Mouse (Mus musculus) left cerebral cortex, adult 2 months (tissue): ENCODE data around the gene Lgi1. TPM values are rescaled to one million over a fixed set of nuclear protein-coding genes. Genes with fewer than 3 reads are reported as not detected.

Source experiments
- DNase-seq, 2 experiments: peaks; one replicate each; pipeline ENCODE4 v3.0.0; 2021 to 2022; ENCODE audit warnings: low spot score in 2 of 2, mixed read lengths in 1 of 2; ENCODE audit errors: extremely low spot score in 1 of 2
- H3K27ac ChIP-seq: fragments of 200-600 bp; 2 replicates; pipeline ENCODE4 v1.8.1; 2022
- H3K4me3 ChIP-seq: fragments of 200-600 bp; 2 replicates; pipeline ENCODE4 v1.8.1; 2022
- CTCF ChIP-seq: fragments of 200-600 bp; IDR thresholded peaks from 2 replicates; pipeline ENCODE4 v1.8.1; 2022; ENCODE audit warnings: antibody characterized with exemption, mild to moderate bottlenecking, moderate library complexity
- intact Hi-C: fragments of 180-260 bp; cut with DNase I; formaldehyde crosslinking; loops from one replicate; pipeline ENCODE4 v1.15.1; 2025
- long read RNA-seq, 2 experiments: library from polyadenylated mRNA; stranded (forward); transcript quantifications; one replicate each; pipeline ENCODE4 v2.0.0; 2021; ENCODE audit warnings: borderline mapping rate in 2 of 2
- total RNA-seq, 2 experiments: library from RNA; stranded (reverse); gene quantifications; 2 replicates each; pipeline ENCODE4 v1.2.3; 2021

The Lgi1 gene
- total RNA-seq, result 100 to 1,000 TPM; 133 to 144 TPM
- long read RNA-seq, experiment 1, full-length matches to known transcripts, result 138 of 169 reads
- long read RNA-seq, experiment 1, partial matches to known transcripts, result 10 of 169 reads
- long read RNA-seq, experiment 1, other reads (novel, unspliced or antisense), result 21 of 169 reads
- long read RNA-seq, experiment 2, full-length matches to known transcripts, result 73 of 94 reads
- long read RNA-seq, experiment 2, partial matches to known transcripts, result 12 of 94 reads
- long read RNA-seq, experiment 2, other reads (novel, unspliced or antisense), result 9 of 94 reads

DNA sequence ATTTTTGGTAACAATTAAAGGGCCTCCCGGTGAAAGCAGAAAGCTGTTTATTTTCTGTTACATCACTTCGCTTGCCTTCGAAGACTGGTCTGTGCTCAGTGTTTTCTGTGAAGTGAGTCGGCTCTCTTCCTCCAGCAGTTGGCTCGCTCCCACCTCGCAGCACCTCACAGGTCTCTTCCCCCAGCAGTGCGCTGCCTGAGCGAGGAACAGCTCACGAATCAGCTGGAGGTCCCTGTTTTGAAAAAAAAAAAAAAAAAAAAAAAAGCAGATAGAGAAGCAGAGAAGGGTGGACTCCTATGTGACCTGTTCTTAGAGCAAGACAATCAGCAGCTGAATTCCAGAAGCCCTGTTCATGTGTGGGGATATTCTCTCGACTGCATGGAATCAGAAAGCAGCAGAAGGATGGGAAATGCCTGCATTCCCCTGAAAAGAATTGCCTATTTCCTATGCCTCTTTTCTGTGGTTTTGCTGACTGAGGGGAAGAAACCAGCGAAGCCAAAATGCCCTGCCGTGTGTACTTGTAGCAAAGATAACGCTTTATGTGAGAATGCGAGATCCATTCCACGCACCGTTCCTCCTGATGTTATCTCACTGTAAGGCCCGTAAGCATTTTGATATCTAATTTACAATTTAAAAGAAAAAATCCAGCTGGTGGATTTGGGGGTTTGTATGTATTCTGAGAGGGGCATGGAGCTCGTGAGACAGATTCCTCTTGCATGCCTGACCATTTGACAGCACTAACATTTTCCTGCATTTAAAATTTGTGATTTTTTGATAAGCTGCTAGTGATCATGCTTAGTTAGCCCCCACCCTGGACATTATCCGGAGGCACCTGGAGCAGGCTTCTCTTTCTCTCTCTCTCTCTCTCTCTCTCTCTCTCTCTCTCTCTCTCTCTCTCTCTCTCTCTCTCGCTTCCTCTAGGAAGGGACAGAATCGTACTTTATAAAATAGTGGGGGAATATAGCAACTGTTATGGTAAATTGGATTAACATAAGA, at the start of gene Lgi1:
TSS of gene Lgi1 (plus strand) at position 32 of the 996 bp plus-strand sequence.
- H3K27ac ChIP-seq, result peak within 1 kb of the TSS; percentile 99
- peak within 1 kb of the TSS; percentile 52 for H3K4me3 ChIP-seq
- DNase-seq, result peak; percentile 57 to 61
- intact Hi-C loops, result loop anchor here (1.0 kb wide), 2 partner anchors 27 to 41 kb away; partner anchors contain the start of gene Fra10ac1
- TF ChIP-seq CTCF, result no peak

GRCm38 (mm10) chr19:38217696-38218095, 46.6 kb upstream of the Lgi1 start:
- no peak for DNase-seq
- H3K4me3 ChIP-seq, result no peak overlapping the region
- intact Hi-C loops, result no loop called here
- TF ChIP-seq CTCF, result no peak
- H3K27ac ChIP-seq, result no peak overlapping the region

- no peak for DNase-seq
- intact Hi-C loops, result loop anchor here (5.0 kb wide), 1 partner anchor 129 kb away; no protein-coding TSS in a partner anchor
Measured at GRCm38 (mm10) chr19:38223356-38223904, 40.9 kb upstream of the Lgi1 start.

DNA sequence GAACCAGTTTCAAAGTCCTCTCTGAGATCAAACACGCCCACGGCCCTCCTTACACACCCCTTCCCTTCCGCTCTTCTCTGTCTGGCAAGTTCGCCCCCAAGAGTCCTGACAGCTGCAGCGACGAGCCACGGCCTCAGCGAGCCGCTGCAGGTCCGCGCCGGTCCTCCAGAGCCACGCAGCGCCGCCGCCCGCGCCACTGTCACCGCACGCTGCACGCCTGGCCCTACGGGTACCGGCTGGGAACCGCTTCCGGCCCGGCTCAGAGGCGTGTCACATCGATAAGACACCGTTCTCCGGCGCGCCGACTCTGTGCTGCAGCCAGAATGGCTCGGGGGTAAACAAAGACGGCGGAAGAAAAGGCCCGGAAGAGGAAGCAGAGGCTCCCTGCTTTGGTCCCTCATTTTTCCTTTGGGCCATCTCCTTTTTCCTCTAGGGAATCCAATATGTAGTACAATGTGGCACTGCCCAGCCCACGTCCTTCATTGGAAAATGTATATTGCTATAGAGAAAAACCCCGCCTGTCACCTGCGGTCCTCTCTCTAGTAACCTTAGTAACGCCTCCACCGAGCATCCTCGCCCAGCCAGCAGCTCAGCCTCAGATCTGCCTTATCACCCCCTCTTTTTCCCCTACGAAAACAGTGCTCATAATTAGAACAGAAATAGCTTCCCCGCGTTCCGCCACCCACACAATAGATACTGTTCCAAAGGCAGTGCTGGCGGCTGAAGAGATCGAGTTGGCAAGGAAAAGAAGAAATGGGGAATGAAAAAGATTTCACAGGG, 40.2 kb upstream of the Lgi1 start, which contains the start of gene Fra10ac1:
TSS of gene Fra10ac1 (minus strand) at position 252 of the 780 bp plus-strand sequence.
- Histone ChIP-seq H3K27ac (peak within 1 kb of the TSS; percentile 89), H3K4me3 (peak within 1 kb of the TSS; percentile 55)
- intact Hi-C loops, result loop anchor here (1.0 to 5.0 kb wide), 4 partner anchors 14 to 128 kb away; partner anchors contain the start of gene Lgi1
- peak; percentile 95 to 96 for DNase-seq
- peak; percentile 63 for TF ChIP-seq CTCF

More at GRCm38 (mm10) chr19:38223356-38223904, 40.9 kb upstream of the Lgi1 start:
- Histone ChIP-seq H3K27ac (peak overlapping the region; percentile 89), H3K4me3 (peak overlapping the region; percentile 55)
- TF ChIP-seq CTCF, result no peak

GRCm38 (mm10) chr19:38224685-38225060, 39.7 kb upstream of the Lgi1 start:
- peak overlapping the region; percentile 89 for H3K27ac ChIP-seq
- DNase-seq, result peak; percentile 30 to 40
- intact Hi-C loops, result loop anchor here (1.0 to 5.0 kb wide), 4 partner anchors 14 to 128 kb away; partner anchors contain the start of gene Lgi1
- peak overlapping the region; percentile 55 for H3K4me3 ChIP-seq
- no peak for TF ChIP-seq CTCF

DNA sequence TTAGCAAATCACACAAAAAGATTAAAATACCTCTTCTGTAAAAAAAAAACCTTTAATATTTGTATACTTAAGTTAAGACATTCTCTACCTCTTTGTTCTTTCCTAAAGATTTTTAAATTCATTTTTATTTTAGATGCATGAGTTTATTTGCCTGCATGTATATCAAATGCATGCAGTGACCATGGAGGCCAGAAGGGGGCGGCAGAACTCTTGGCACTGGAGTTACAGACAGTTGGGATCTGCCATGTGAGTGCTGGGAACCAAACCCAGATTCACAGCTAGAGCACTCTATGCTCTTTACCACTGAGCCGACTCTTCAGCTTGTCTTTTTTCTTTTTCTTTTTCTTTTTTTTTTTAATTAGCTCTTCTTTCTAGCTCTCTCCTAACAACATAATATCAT, 35.6 kb upstream of the Lgi1 start:
- Histone ChIP-seq H3K4me3 (no peak overlapping the region), H3K27ac (no peak overlapping the region)
- intact Hi-C loops, result no loop called here
- TF ChIP-seq CTCF, result peak; percentile 26
- no peak for DNase-seq

DNA sequence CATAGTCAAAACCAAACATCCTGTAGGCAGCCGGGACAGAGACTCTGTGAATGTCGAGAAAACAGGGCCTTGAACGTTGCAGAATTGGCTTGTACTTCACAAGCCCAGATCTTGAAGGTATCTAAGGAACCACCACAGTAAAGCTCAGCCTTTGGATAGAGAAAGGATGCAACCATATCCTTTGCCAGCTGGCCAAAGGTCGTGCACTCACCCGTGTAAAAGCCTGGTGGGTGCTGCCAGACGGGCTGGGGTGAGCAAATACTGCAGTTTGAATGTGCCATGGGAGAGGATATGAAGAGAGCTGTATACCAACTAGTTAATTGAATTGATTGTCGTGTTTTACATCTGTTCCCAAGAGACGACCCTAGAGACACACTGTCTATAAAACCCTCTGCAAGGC, 32.2 kb upstream of the Lgi1 start:
- intact Hi-C loops, result no loop called here
- H3K4me3 ChIP-seq, result no peak overlapping the region
- no peak for DNase-seq
- H3K27ac ChIP-seq, result no peak overlapping the region
- no peak for TF ChIP-seq CTCF

DNA sequence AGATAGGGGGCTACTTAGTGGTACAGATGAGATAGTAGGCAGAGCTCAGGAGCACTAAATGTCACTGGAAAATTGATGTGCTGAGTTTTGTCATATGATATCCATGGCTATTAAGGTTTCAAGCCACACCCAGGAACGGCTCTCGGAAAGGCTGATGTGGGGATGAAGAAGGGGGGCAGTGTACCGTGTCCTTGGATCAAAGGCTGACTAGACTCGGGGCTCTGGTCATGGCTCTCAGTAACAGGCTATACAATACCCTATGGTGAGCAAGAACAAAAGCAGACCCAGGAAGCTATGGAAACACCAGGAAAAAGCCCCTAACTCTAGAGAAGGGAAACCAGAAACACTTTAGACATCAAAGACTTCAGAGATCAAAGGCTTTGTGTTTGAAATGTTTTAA, 31.8 kb upstream of the Lgi1 start:
- DNase-seq, result no peak
- H3K4me3 ChIP-seq, result no peak overlapping the region
- TF ChIP-seq CTCF, result no peak
- intact Hi-C loops, result no loop called here
- no peak overlapping the region for H3K27ac ChIP-seq

DNA sequence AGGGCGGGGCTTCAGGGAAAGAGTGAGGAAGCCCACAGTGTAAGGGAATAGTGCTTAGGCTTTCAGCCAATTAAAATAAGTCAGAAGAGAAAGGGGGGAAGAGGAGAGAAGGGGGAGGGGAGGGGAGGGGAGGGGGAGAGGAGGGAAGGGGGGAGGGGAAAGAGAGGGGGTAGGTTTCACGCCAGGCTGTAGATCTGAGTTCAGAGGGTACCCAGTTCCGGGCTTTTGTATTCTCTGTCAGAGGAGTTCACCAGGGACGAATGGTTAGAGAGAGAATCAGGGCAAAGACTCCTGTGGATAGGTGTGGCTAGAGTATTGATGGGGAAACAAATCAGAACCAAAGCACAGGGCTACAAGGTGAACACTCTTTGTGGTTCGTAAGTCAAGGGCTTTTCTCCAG, 27.8 kb upstream of the Lgi1 start:
- no peak for TF ChIP-seq CTCF
- H3K4me3 ChIP-seq, result no peak overlapping the region
- H3K27ac ChIP-seq, result no peak overlapping the region
- intact Hi-C loops, result no loop called here
- DNase-seq, result no peak

DNA sequence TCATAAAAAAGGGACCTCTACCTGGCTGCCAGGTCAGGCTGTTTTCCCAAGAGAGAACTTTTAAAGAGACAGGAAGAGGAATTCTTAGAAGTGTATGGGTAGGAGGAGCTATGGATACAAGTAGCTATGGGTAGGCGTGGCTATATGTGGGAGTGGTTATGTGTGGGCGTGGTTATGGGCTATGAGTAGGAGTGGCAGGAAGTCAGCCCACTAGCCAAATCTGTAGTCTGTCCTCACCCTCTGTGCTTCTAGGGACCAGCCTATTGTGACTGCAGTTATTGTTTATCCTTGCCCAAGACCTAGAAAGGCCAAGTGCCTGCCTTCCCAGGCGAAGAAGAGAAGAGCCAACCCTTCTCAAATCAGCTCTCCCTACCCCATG, 26.5 kb upstream of the Lgi1 start:
- intact Hi-C loops, result loop anchor here (1.0 kb wide), 2 partner anchors 14 to 26 kb away; partner anchors contain the start of genes Fra10ac1 and Lgi1
- no peak for TF ChIP-seq CTCF
- Histone ChIP-seq H3K27ac (peak overlapping the region; percentile 79), H3K4me3 (no peak overlapping the region)
- DNase-seq, result no peak
